Mouse (Mus musculus) C2C12 (cell line): ENCODE results near the gene Fbxo40. TPM values are rescaled to one million over a fixed set of nuclear protein-coding genes. Genes with fewer than 3 reads are reported as not detected.

Experiments
- H3K27me3 ChIP-seq: one replicate; pipeline ENCODE4 v1.6.1; 2011; ENCODE audit not compliant: control insufficient read depth, insufficient read depth, insufficient read length
- H3K36me3 ChIP-seq: one replicate; pipeline ENCODE4 v1.6.1; 2011; ENCODE audit not compliant: control insufficient read depth, insufficient read depth
- H3K4me3 ChIP-seq: one replicate; pipeline ENCODE4 v1.5.1; 2011; ENCODE audit warnings: mild to moderate bottlenecking, control low read depth; ENCODE audit not compliant: poor library complexity, insufficient read depth, severe bottlenecking
- H3K79me2 ChIP-seq: one replicate; pipeline ENCODE4 v1.6.1; 2011; ENCODE audit not compliant: control insufficient read depth, insufficient read depth
- H3K79me3 ChIP-seq: one replicate; pipeline ENCODE4 v1.6.1; 2011; ENCODE audit warnings: low read depth, control low read depth
- H3ac ChIP-seq: one replicate; pipeline ENCODE3; 2011; ENCODE audit warnings: low read depth; ENCODE audit not compliant: control insufficient read depth, insufficient read length
- CEBPB ChIP-seq: IDR thresholded peaks from one replicate; pipeline ENCODE4 v1.6.1; 2011; ENCODE audit warnings: low read depth, mild to moderate bottlenecking, control low read depth, moderate library complexity
- CTCF ChIP-seq: IDR thresholded peaks from one replicate; pipeline ENCODE4 v1.5.1; 2011; ENCODE audit not compliant: control insufficient read depth, insufficient read depth, insufficient read length
- FOSL1 ChIP-seq: IDR thresholded peaks from one replicate; pipeline ENCODE4 v1.8.0; 2011; ENCODE audit warnings: mild to moderate bottlenecking, low read length; ENCODE audit not compliant: poor library complexity, insufficient read depth, severe bottlenecking
- MAX ChIP-seq: IDR thresholded peaks from one replicate; pipeline ENCODE4 v1.6.1; 2011; ENCODE audit warnings: mild to moderate bottlenecking, control low read depth
- MYOD1 ChIP-seq: IDR thresholded peaks from one replicate; pipeline ENCODE4 v1.6.1; 2011; ENCODE audit warnings: low read depth; ENCODE audit not compliant: control insufficient read depth, insufficient read length
- MYOG ChIP-seq: IDR thresholded peaks from one replicate; pipeline ENCODE4 v1.6.1; 2011; ENCODE audit not compliant: control insufficient read depth, insufficient read length; ENCODE audit errors: extremely low read depth
- USF1 ChIP-seq: IDR thresholded peaks from one replicate; pipeline ENCODE4 v1.6.1; 2011; ENCODE audit warnings: low read depth, mild to moderate bottlenecking, control low read depth, moderate library complexity
- polyA plus RNA-seq: library from polyadenylated mRNA; unstranded; fragments of >200 nt; fragmentation: generic; extraction: Trizol; gene quantifications from one replicate; pipeline ENCODE4 v1.2.1, GENCODE M21; 2012; ENCODE audit warnings: missing spikeins

Gene Fbxo40
- polyA plus RNA-seq, 1 experiment: 0.02 TPM

- Histone ChIP-seq H3K4me3 (no peak overlapping the region), H3K79me2 (no peaks in the 10 kb centered on the region), H3ac (no peak overlapping the region), H3K36me3 (no peaks in the 10 kb centered on the region), H3K27me3 (no peaks in the 10 kb centered on the region), H3K79me3 (no peaks in the 10 kb centered on the region)
- TF ChIP-seq MYOD1: no peak
- TF ChIP-seq USF1: no peak
- no peak for TF ChIP-seq FOSL1
- TF ChIP-seq CTCF: no peak
- no peak for TF ChIP-seq CEBPB
- no peak for TF ChIP-seq MYOG
- TF ChIP-seq MAX: no peak
Measured at GRCm38 (mm10) chr16:36989493-36989892, 774 bp downstream of the Fbxo40 start.

- TF ChIP-seq CEBPB: no peak
- Histone ChIP-seq H3K79me2 (no peaks in the 10 kb centered on the region), H3K4me3 (no peak overlapping the region), H3K79me3 (no peaks in the 10 kb centered on the region), H3ac (no peak overlapping the region), H3K36me3 (no peaks in the 10 kb centered on the region), H3K27me3 (no peaks in the 10 kb centered on the region)
Measured at GRCm38 (mm10) chr16:36988066-36988465, 2.2 kb downstream of the Fbxo40 start.

- H3K79me3 ChIP-seq: no peaks in the 10 kb centered on the region
- H3ac ChIP-seq: no peak overlapping the region
- no peaks in the 10 kb centered on the region for H3K36me3 ChIP-seq
- no peaks in the 10 kb centered on the region for H3K79me2 ChIP-seq
- TF ChIP-seq CEBPB: no peak
- H3K4me3 ChIP-seq: no peak overlapping the region
- H3K27me3 ChIP-seq: no peaks in the 10 kb centered on the region
Measured at GRCm38 (mm10) chr16:36987399-36987798, 2.9 kb downstream of the Fbxo40 start.

- no peak overlapping the region for H3K4me3 ChIP-seq
- H3K79me3 ChIP-seq: no peaks in the 10 kb centered on the region
- H3K79me2 ChIP-seq: no peaks in the 10 kb centered on the region
- no peaks in the 10 kb centered on the region for H3K36me3 ChIP-seq
- TF ChIP-seq CTCF (no peak), USF1 (no peak), CEBPB (no peak), MYOG (no peak), MYOD1 (no peak), FOSL1 (no peak), MAX (no peak)
- H3K27me3 ChIP-seq: no peaks in the 10 kb centered on the region
- no peak overlapping the region for H3ac ChIP-seq
Measured at GRCm38 (mm10) chr16:36985636-36986042, 4.6 kb downstream of the Fbxo40 start.

- H3K4me3 ChIP-seq: no peak overlapping the region
- H3K36me3 ChIP-seq: no peaks in the 10 kb centered on the region
- H3K79me3 ChIP-seq: no peaks in the 10 kb centered on the region
- H3ac ChIP-seq: no peak overlapping the region
- TF ChIP-seq MYOD1 (no peak), MAX (no peak), USF1 (no peak), FOSL1 (no peak), MYOG (no peak), CTCF (no peak), CEBPB (no peak)
- no peaks in the 10 kb centered on the region for H3K79me2 ChIP-seq
- no peaks in the 10 kb centered on the region for H3K27me3 ChIP-seq
Measured at GRCm38 (mm10) chr16:36983796-36984195, 6.5 kb downstream of the Fbxo40 start.

GRCm38 (mm10) chr16:36979127-36979526 is 11.1 kb downstream of the Fbxo40 start:
- TF ChIP-seq CEBPB (no peak), CTCF (no peak), FOSL1 (no peak), MAX (no peak), MYOD1 (no peak)
- Histone ChIP-seq H3K79me3 (no peaks in the 10 kb centered on the region), H3K36me3 (no peaks in the 10 kb centered on the region), H3K79me2 (no peaks in the 10 kb centered on the region), H3K4me3 (no peak overlapping the region), H3K27me3 (no peaks in the 10 kb centered on the region), H3ac (no peak overlapping the region)

- Histone ChIP-seq H3K36me3 (no peaks in the 10 kb centered on the region), H3ac (no peak overlapping the region), H3K79me2 (no peaks in the 10 kb centered on the region), H3K4me3 (no peak overlapping the region), H3K27me3 (peaks cover 17% of the 10 kb centered on the region), H3K79me3 (no peaks in the 10 kb centered on the region)
- TF ChIP-seq CEBPB (no peak), MYOD1 (no peak), CTCF (no peak), FOSL1 (no peak), USF1 (no peak), MYOG (no peak), MAX (no peak)
Measured at GRCm38 (mm10) chr16:36963415-36963814, 26.9 kb downstream of the Fbxo40 start.
